Mouse (Mus musculus): ENCODE data around the gene St5. TPM values are rescaled to one million over a fixed set of nuclear protein-coding genes. Genes with fewer than 3 reads are reported as not detected.

The St5 gene
- polyA plus RNA-seq, 1 experiment from 2014 or later = 19.7 TPM

GRCm38 (mm10) chr7:109613531-109614021, 89.8 kb downstream of the St5 start:
- H3K27ac ChIP-seq = no peak overlapping the region
- 57% methylated on average over 5 of the region's 5 CpGs for WGBS
- ATAC-seq (replicated peaks) = no peak
- H3K9ac ChIP-seq = no peak overlapping the region
- H3K36me3 ChIP-seq (replicated peaks) = no peaks in the 10 kb centered on the region
- H3K9me3 ChIP-seq = no peaks in the 10 kb centered on the region
- no peak overlapping the region for H3K4me3 ChIP-seq
- H3K27me3 ChIP-seq (replicated peaks) = no peaks in the 10 kb centered on the region
- H3K4me2 ChIP-seq = peak overlapping the region; percentile 15; the same call in 1 of the 2 replicates
- peaks cover 40% of the 10 kb centered on the region for H3K4me1 ChIP-seq

DNA sequence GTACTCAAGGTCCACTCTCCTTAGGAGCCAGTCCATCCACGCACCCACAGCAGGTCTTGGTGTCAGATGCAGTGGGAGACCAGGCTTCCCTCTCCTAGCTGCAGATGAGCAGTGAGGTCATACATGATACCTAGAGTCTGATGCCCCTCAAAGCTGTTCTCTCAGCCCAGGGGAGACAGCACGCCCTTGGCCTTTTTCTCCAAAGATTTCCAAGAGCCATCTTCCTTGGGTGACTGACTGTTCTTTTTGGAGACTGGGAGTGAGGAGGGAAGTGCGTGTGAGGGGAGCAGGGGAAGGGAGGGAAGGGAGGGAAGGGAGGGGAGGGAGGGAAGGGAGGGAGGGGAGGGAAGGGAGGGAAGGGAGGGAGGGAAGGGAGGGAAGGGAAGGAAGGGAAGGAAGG, 90.4 kb downstream of the St5 start:
- no peak overlapping the region for H3K4me3 ChIP-seq
- no peaks in the 10 kb centered on the region for H3K9me3 ChIP-seq
- no peak overlapping the region for H3K9ac ChIP-seq
- peaks cover 40% of the 10 kb centered on the region for H3K4me1 ChIP-seq
- peak overlapping the region; percentile 56; the same call in 1 of the 2 replicates for H3K27ac ChIP-seq
- no peaks in the 10 kb centered on the region for H3K36me3 ChIP-seq (replicated peaks)
- WGBS = 73% methylated on average over 3 of the region's 3 CpGs
- no peaks in the 10 kb centered on the region for H3K27me3 ChIP-seq (replicated peaks)
- no peak overlapping the region for H3K4me2 ChIP-seq
- no peak for ATAC-seq (replicated peaks)

- Histone ChIP-seq H3K4me1 (peaks cover 40% of the 10 kb centered on the region), H3K4me2 (no peak overlapping the region)
- WGBS = 27% methylated on average over 2 of the region's 2 CpGs
Measured at GRCm38 (mm10) chr7:109612531-109612930, 90.9 kb downstream of the St5 start.

GRCm38 (mm10) chr7:109610348-109610747, 93.1 kb downstream of the St5 start:
- Histone ChIP-seq H3K9me3 (no peaks in the 10 kb centered on the region), H3K27ac (no peak overlapping the region), H3K4me2 (no peak overlapping the region), H3K9ac (no peak overlapping the region), H3K4me3 (no peak overlapping the region), H3K36me3 (replicated peaks) (no peaks in the 10 kb centered on the region), H3K4me1 (peaks cover 19% of the 10 kb centered on the region), H3K27me3 (replicated peaks) (no peaks in the 10 kb centered on the region)
- ATAC-seq (replicated peaks) = no peak
- WGBS = 88% methylated on average over 2 of the region's 2 CpGs

More at GRCm38 (mm10) chr7:109612531-109612930, 90.9 kb downstream of the St5 start:
- H3K27me3 ChIP-seq (replicated peaks) = no peaks in the 10 kb centered on the region
- no peaks in the 10 kb centered on the region for H3K36me3 ChIP-seq (replicated peaks)
- ATAC-seq (replicated peaks) = no peak
- no peak overlapping the region for H3K9ac ChIP-seq
- no peaks in the 10 kb centered on the region for H3K9me3 ChIP-seq
- no peak overlapping the region for H3K4me3 ChIP-seq
- peak overlapping the region; percentile 56; the same call in 1 of the 2 replicates for H3K27ac ChIP-seq

- peaks cover 15% of the 10 kb centered on the region for H3K4me1 ChIP-seq
- ATAC-seq (replicated peaks) = no peak
- 61% methylated on average over 6 of the region's 6 CpGs for WGBS
Measured at GRCm38 (mm10) chr7:109609565-109610345, 93.7 kb downstream of the St5 start.

DNA sequence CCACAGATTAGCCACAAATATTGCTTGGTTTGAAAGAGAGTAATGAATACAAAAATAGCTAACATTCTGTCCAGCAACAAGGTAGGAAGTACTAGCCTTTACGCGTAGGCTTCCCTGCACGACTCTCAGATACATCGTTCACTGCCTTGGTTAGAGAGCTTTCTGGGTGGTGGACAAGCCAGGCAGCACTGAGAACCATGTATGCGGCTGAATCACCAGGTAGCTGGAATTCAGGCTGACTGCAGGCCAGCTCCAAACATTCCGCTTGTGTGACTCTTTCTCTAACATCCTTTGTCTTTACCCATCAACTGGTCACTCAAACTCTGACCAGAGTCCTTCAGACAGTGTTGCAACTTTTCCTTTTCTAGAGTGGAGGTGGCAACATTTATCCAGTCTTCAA, 94.6 kb downstream of the St5 start:
- no peak for ATAC-seq (replicated peaks)

More at GRCm38 (mm10) chr7:109609565-109610345, 93.7 kb downstream of the St5 start:
- H3K4me3 ChIP-seq = no peak overlapping the region
- no peak overlapping the region for H3K9ac ChIP-seq
- H3K4me2 ChIP-seq = no peak overlapping the region
- H3K9me3 ChIP-seq = no peaks in the 10 kb centered on the region
- H3K27me3 ChIP-seq (replicated peaks) = no peaks in the 10 kb centered on the region
- no peaks in the 10 kb centered on the region for H3K36me3 ChIP-seq (replicated peaks)
- no peak overlapping the region for H3K27ac ChIP-seq

GRCm38 (mm10) chr7:109606994-109607610, 96.3 kb downstream of the St5 start:
- Histone ChIP-seq H3K36me3 (replicated peaks) (no peaks in the 10 kb centered on the region), H3K4me2 (no peak overlapping the region), H3K9me3 (no peaks in the 10 kb centered on the region), H3K4me3 (no peak overlapping the region), H3K27me3 (replicated peaks) (no peaks in the 10 kb centered on the region), H3K27ac (no peak overlapping the region), H3K9ac (no peak overlapping the region), H3K4me1 (peaks cover 2% of the 10 kb centered on the region; the same call in 1 of the 2 replicates)
- WGBS = 66% methylated on average over 7 of the region's 7 CpGs
- no peak for ATAC-seq (replicated peaks)

More for the DNA sequence above, 94.6 kb downstream of the St5 start:
- Histone ChIP-seq H3K27ac (no peak overlapping the region), H3K27me3 (replicated peaks) (no peaks in the 10 kb centered on the region), H3K9ac (no peak overlapping the region), H3K36me3 (replicated peaks) (no peaks in the 10 kb centered on the region), H3K4me1 (peaks cover 10% of the 10 kb centered on the region), H3K4me3 (no peak overlapping the region), H3K4me2 (no peak overlapping the region), H3K9me3 (no peaks in the 10 kb centered on the region)
- WGBS = 92% methylated on average over 6 of the region's 6 CpGs

GRCm38 (mm10) chr7:109602562-109602961, 100.8 kb downstream of the St5 start:
- no peaks in the 10 kb centered on the region for H3K4me1 ChIP-seq
- no peak overlapping the region for H3K4me3 ChIP-seq
- no peak overlapping the region for H3K4me2 ChIP-seq
- 79% methylated on average over 5 of the region's 5 CpGs for WGBS
- H3K27ac ChIP-seq = no peak overlapping the region
- no peaks in the 10 kb centered on the region for H3K9me3 ChIP-seq
- no peaks in the 10 kb centered on the region for H3K36me3 ChIP-seq (replicated peaks)
- H3K9ac ChIP-seq = no peak overlapping the region
- H3K27me3 ChIP-seq (replicated peaks) = no peaks in the 10 kb centered on the region
- no peak for ATAC-seq (replicated peaks)

GRCm38 (mm10) chr7:109602022-109602421, 101.4 kb downstream of the St5 start:
- H3K27ac ChIP-seq = no peak overlapping the region
- no peaks in the 10 kb centered on the region for H3K4me1 ChIP-seq
- H3K36me3 ChIP-seq (replicated peaks) = no peaks in the 10 kb centered on the region
- no peak overlapping the region for H3K4me3 ChIP-seq
- H3K4me2 ChIP-seq = no peak overlapping the region
- no peak overlapping the region for H3K9ac ChIP-seq
- ATAC-seq (replicated peaks) = no peak
- no peaks in the 10 kb centered on the region for H3K9me3 ChIP-seq
- no peaks in the 10 kb centered on the region for H3K27me3 ChIP-seq (replicated peaks)

- 85% methylated on average over 3 of the region's 3 CpGs for WGBS
Measured at GRCm38 (mm10) chr7:109600702-109601101, 102.7 kb downstream of the St5 start.

GRCm38 (mm10) chr7:109599998-109600397, 103.4 kb downstream of the St5 start:
- Histone ChIP-seq H3K4me3 (no peak overlapping the region), H3K27ac (no peak overlapping the region), H3K9me3 (no peaks in the 10 kb centered on the region), H3K36me3 (replicated peaks) (no peaks in the 10 kb centered on the region), H3K4me1 (no peaks in the 10 kb centered on the region), H3K27me3 (replicated peaks) (no peaks in the 10 kb centered on the region), H3K9ac (no peak overlapping the region), H3K4me2 (no peak overlapping the region)
- 95% methylated on average over 4 of the region's 4 CpGs for WGBS
- no peak for ATAC-seq (replicated peaks)

More at GRCm38 (mm10) chr7:109600702-109601101, 102.7 kb downstream of the St5 start:
- H3K4me1 ChIP-seq = no peaks in the 10 kb centered on the region
- no peak overlapping the region for H3K4me2 ChIP-seq
- no peak for ATAC-seq (replicated peaks)
- H3K9me3 ChIP-seq = no peaks in the 10 kb centered on the region
- H3K9ac ChIP-seq = no peak overlapping the region
- H3K27ac ChIP-seq = no peak overlapping the region
- no peak overlapping the region for H3K4me3 ChIP-seq
- no peaks in the 10 kb centered on the region for H3K27me3 ChIP-seq (replicated peaks)
- H3K36me3 ChIP-seq (replicated peaks) = no peaks in the 10 kb centered on the region

GRCm38 (mm10) chr7:109594845-109595531, 108.4 kb downstream of the St5 start:
- ATAC-seq (replicated peaks) = no peak
- no peaks in the 10 kb centered on the region for H3K36me3 ChIP-seq (replicated peaks)
- WGBS = 80% methylated on average over 2 of the region's 2 CpGs
- H3K9ac ChIP-seq = no peak overlapping the region
- H3K4me1 ChIP-seq = no peaks in the 10 kb centered on the region
- H3K9me3 ChIP-seq = no peaks in the 10 kb centered on the region
- H3K27ac ChIP-seq = no peak overlapping the region
- H3K27me3 ChIP-seq (replicated peaks) = no peaks in the 10 kb centered on the region
- no peak overlapping the region for H3K4me3 ChIP-seq
- H3K4me2 ChIP-seq = no peak overlapping the region
